Mouse (Mus musculus) forebrain, embryonic 11.5 days (tissue): Measurements from ENCODE around the gene Pah. TPM values are rescaled to one million over a fixed set of nuclear protein-coding genes. Genes with fewer than 3 reads are reported as not detected.

Experiments
- ATAC-seq: fragments of 200-750 bp; cut with Nextera tagmentation; replicated peaks from 2 replicates; pipeline ENCODE4 v1.8.0; 2017; ENCODE audit warnings: moderate TSS enrichment; ENCODE audit not compliant: low FRiP score
- DNase-seq: peaks from one replicate; pipeline ENCODE4 v3.0.0-alpha.2; 2017; ENCODE audit warnings: low spot score
- H3K27ac ChIP-seq: fragments of 300-500 bp; sonication (generic); 2 replicates; pipeline ENCODE4 v1.5.1; 2014; ENCODE audit warnings: low read depth, low read length
- H3K27me3 ChIP-seq: fragments of 300-500 bp; sonication (generic); 2 replicates; pipeline ENCODE4 v1.6.1; 2014; ENCODE audit warnings: mild to moderate bottlenecking, low read length, mixed read lengths; ENCODE audit not compliant: control insufficient read depth, insufficient read depth
- H3K36me3 ChIP-seq: fragments of 300-500 bp; sonication (generic); 2 replicates; pipeline ENCODE4 v1.6.1; 2014; ENCODE audit warnings: mild to moderate bottlenecking, low read length, moderate library complexity, mixed read lengths; ENCODE audit not compliant: control insufficient read depth, insufficient read depth
- H3K4me1 ChIP-seq: fragments of 300-500 bp; sonication (generic); replicated peaks from 2 replicates; pipeline ENCODE4 v1.6.1; 2014; ENCODE audit warnings: low read length, mixed read lengths; ENCODE audit not compliant: control insufficient read depth, insufficient read depth
- H3K4me2 ChIP-seq: fragments of 300-500 bp; sonication (generic); 2 replicates; pipeline ENCODE4 v1.6.1; 2014; ENCODE audit warnings: low read depth, mild to moderate bottlenecking, low read length, moderate library complexity, mixed read lengths; ENCODE audit not compliant: severe bottlenecking
- H3K4me3 ChIP-seq: fragments of 300-500 bp; sonication (generic); 2 replicates; pipeline ENCODE4 v1.5.1; 2014; ENCODE audit warnings: low read depth, low read length
- H3K9ac ChIP-seq: fragments of 300-500 bp; sonication (generic); 2 replicates; pipeline ENCODE4 v1.6.1; 2014; ENCODE audit warnings: low read length
- H3K9me3 ChIP-seq: fragments of 300-500 bp; sonication (generic); 2 replicates; pipeline ENCODE4 v1.6.1; 2016; ENCODE audit warnings: low read length, mixed read lengths; ENCODE audit not compliant: control insufficient read depth
- WGBS: fragments of 180-500 bp; shearing (Covaris S2); extraction: QIAGEN DNeasy Blood & Tissue Kit; methylation state at CpG from one replicate; pipeline ENCODE4 v1.1.7; 2014; 5-methylcytosine and 5-hydroxymethylcytosine counted together
- polyA plus RNA-seq: library from polyadenylated mRNA; unstranded; fragments of >200 nt; fragmentation: Nextera tagmentation; extraction: Ambion mirVana; gene quantifications from 2 replicates; pipeline ENCODE4 v1.2.1, GENCODE M21; 2014

Gene Pah
- polyA plus RNA-seq, 1 experiment from 2014 or later = not detected

- H3K4me3 ChIP-seq = peak overlapping the region; percentile 14; the same call in 1 of the 2 replicates
- H3K4me2 ChIP-seq = peak overlapping the region; percentile 41
- peaks cover 8% of the 10 kb centered on the region; the same call in 1 of the 2 replicates for H3K27me3 ChIP-seq
- WGBS = under 1% methylated on average over 18 of the region's 18 CpGs
- ATAC-seq = peak; percentile 64
- peak overlapping the region; percentile 30; the same call in 1 of the 2 replicates for H3K9ac ChIP-seq
- peaks cover 33% of the 10 kb centered on the region for H3K4me1 ChIP-seq
- peak overlapping the region; percentile 86 for H3K27ac ChIP-seq
- no peaks in the 10 kb centered on the region for H3K36me3 ChIP-seq
- H3K9me3 ChIP-seq = no peaks in the 10 kb centered on the region
- DNase-seq = peak; percentile 90
Measured at GRCm38 (mm10) chr10:87489246-87490009, 32.2 kb upstream of the Pah start.

GRCm38 (mm10) chr10:87490328-87490727 is 31.3 kb upstream of the Pah start:
- WGBS = 10% methylated on average over 2 of the region's 2 CpGs
- peak overlapping the region; percentile 37; the same call in 1 of the 2 replicates for H3K4me2 ChIP-seq
- no peaks in the 10 kb centered on the region for H3K9me3 ChIP-seq
- H3K4me3 ChIP-seq = no peak overlapping the region; the same call in 1 of the 2 replicates
- peaks cover 32% of the 10 kb centered on the region for H3K4me1 ChIP-seq
- no peaks in the 10 kb centered on the region for H3K36me3 ChIP-seq
- H3K27ac ChIP-seq = peak overlapping the region; percentile 1; the same call in 1 of the 2 replicates
- H3K27me3 ChIP-seq = peaks cover 14% of the 10 kb centered on the region; the same call in 1 of the 2 replicates
- DNase-seq (no peak), ATAC-seq (no peak)
- H3K9ac ChIP-seq = peak overlapping the region; percentile 43; the same call in 1 of the 2 replicates

GRCm38 (mm10) chr10:87491485-87492040 is 30.0 kb upstream of the Pah start:
- Histone ChIP-seq H3K9ac (peak overlapping the region; percentile 87), H3K4me3 (peak overlapping the region; percentile 64), H3K9me3 (no peaks in the 10 kb centered on the region), H3K27me3 (peaks cover 15% of the 10 kb centered on the region; the same call in 1 of the 2 replicates), H3K4me1 (peaks cover 21% of the 10 kb centered on the region), H3K36me3 (no peaks in the 10 kb centered on the region), H3K4me2 (peak overlapping the region; percentile 84), H3K27ac (peak overlapping the region; percentile 91; the same call in 1 of the 2 replicates)
- WGBS = 2% methylated on average over 11 of the region's 11 CpGs
- no peak for ATAC-seq
- DNase-seq = no peak

- Histone ChIP-seq H3K27me3 (peaks cover 13% of the 10 kb centered on the region; the same call in 1 of the 2 replicates), H3K9me3 (no peaks in the 10 kb centered on the region), H3K4me1 (peaks cover 21% of the 10 kb centered on the region), H3K4me2 (peak overlapping the region; percentile 84), H3K9ac (peak overlapping the region; percentile 87), H3K4me3 (peak overlapping the region; percentile 64), H3K27ac (peak overlapping the region; percentile 91), H3K36me3 (no peaks in the 10 kb centered on the region)
- no peak for ATAC-seq
- 0% methylated on average over 26 of the region's 26 CpGs for WGBS
- DNase-seq = no peak
Measured at GRCm38 (mm10) chr10:87492332-87492660, 29.3 kb upstream of the Pah start.

GRCm38 (mm10) chr10:87492661-87493551 is 28.7 kb upstream of the Pah start:
- H3K4me2 ChIP-seq = peak overlapping the region; percentile 84
- DNase-seq = peak; percentile 82
- peak; percentile 6 for ATAC-seq
- H3K4me1 ChIP-seq = peaks cover 21% of the 10 kb centered on the region
- H3K36me3 ChIP-seq = no peaks in the 10 kb centered on the region
- WGBS = under 1% methylated on average over 69 of the region's 90 CpGs
- peaks cover 2% of the 10 kb centered on the region; the same call in 1 of the 2 replicates for H3K9me3 ChIP-seq
- H3K9ac ChIP-seq = peak overlapping the region; percentile 87
- H3K4me3 ChIP-seq = peak overlapping the region; percentile 64
- peak overlapping the region; percentile 91 for H3K27ac ChIP-seq
- peaks cover 14% of the 10 kb centered on the region; the same call in 1 of the 2 replicates for H3K27me3 ChIP-seq

- Histone ChIP-seq H3K36me3 (no peaks in the 10 kb centered on the region), H3K9ac (peak within 1 kb of the TSS; percentile 87), H3K4me2 (peak within 1 kb of the TSS; percentile 84), H3K4me3 (peak within 1 kb of the TSS; percentile 64), H3K4me1 (peaks cover 16% of the 10 kb centered on the region), H3K27ac (peak within 1 kb of the TSS; percentile 91), H3K27me3 (peaks cover 18% of the 10 kb centered on the region; the same call in 1 of the 2 replicates), H3K9me3 (peaks cover 3% of the 10 kb centered on the region; the same call in 1 of the 2 replicates)
- DNase-seq (peak; percentile 92), ATAC-seq (peak; percentile 55)
- under 1% methylated on average over 31 of the region's 34 CpGs for WGBS
Measured at GRCm38 (mm10) chr10:87493576-87493975, 28.0 kb upstream of the Pah start, which contains the start of gene Ascl1. Gene Ascl1 (minus strand): TSS chr10:87493660.

GRCm38 (mm10) chr10:87494176-87494575 is 27.4 kb upstream of the Pah start:
- H3K36me3 ChIP-seq = no peaks in the 10 kb centered on the region
- WGBS = 0% methylated on average over 4 of the region's 4 CpGs

GRCm38 (mm10) chr10:87494596-87494995 is 27.0 kb upstream of the Pah start:
- ATAC-seq = 0 out of 2 replicates have a peak, but pooled peaks have one; percentile 6
- H3K36me3 ChIP-seq = no peaks in the 10 kb centered on the region
- peaks cover 3% of the 10 kb centered on the region; the same call in 1 of the 2 replicates for H3K9me3 ChIP-seq
- peak overlapping the region; percentile 84 for H3K4me2 ChIP-seq
- H3K9ac ChIP-seq = peak overlapping the region; percentile 87
- WGBS = 0% methylated on average over 18 of the region's 18 CpGs
- DNase-seq = peak; percentile 73
- no peak overlapping the region for H3K27ac ChIP-seq
- peaks cover 18% of the 10 kb centered on the region; the same call in 1 of the 2 replicates for H3K27me3 ChIP-seq
- H3K4me3 ChIP-seq = peak overlapping the region; percentile 64
- H3K4me1 ChIP-seq = peaks cover 16% of the 10 kb centered on the region

More at GRCm38 (mm10) chr10:87494176-87494575, 27.4 kb upstream of the Pah start:
- peak overlapping the region; percentile 84 for H3K4me2 ChIP-seq
- H3K9me3 ChIP-seq = peaks cover 3% of the 10 kb centered on the region; the same call in 1 of the 2 replicates
- H3K27me3 ChIP-seq = peaks cover 18% of the 10 kb centered on the region; the same call in 1 of the 2 replicates
- DNase-seq (no peak), ATAC-seq (no peak)
- H3K4me3 ChIP-seq = peak overlapping the region; percentile 64
- no peak overlapping the region for H3K27ac ChIP-seq
- H3K4me1 ChIP-seq = peaks cover 16% of the 10 kb centered on the region
- H3K9ac ChIP-seq = peak overlapping the region; percentile 87
